Mouse (Mus musculus) hematopoietic stem cell, adult 5-6 weeks (primary cell): ENCODE data around the gene Sars2. TPM values are rescaled to one million over a fixed set of nuclear protein-coding genes. Genes with fewer than 3 reads are reported as not detected.

Experiments
- ATAC-seq, 2 experiments: fragments of 125-278 bp in 1 of 2; replicated peaks in 1 of 2; 2 replicates each; pipeline ENCODE4 v1.8.0; 2016 to 2017; ENCODE audit warnings: inconsistent platforms in 2 of 2, mild to moderate bottlenecking in 2 of 2, moderate number of reproducible peaks in 2 of 2, low read depth in 1 of 2, moderate TSS enrichment in 1 of 2; ENCODE audit not compliant: low FRiP score in 2 of 2, poor library complexity in 2 of 2, severe bottlenecking in 2 of 2, insufficient read depth in 1 of 2, low TSS enrichment in 1 of 2
- total RNA-seq: library from RNA; stranded (forward); fragments of 172-1452, 232-1000 nt; gene quantifications from 2 replicates; pipeline ENCODE4 v1.2.3, GENCODE M21; 2017

Sars2 gene
- total RNA-seq, 1 experiment from 2014 or later = 5.9 TPM

DNA sequence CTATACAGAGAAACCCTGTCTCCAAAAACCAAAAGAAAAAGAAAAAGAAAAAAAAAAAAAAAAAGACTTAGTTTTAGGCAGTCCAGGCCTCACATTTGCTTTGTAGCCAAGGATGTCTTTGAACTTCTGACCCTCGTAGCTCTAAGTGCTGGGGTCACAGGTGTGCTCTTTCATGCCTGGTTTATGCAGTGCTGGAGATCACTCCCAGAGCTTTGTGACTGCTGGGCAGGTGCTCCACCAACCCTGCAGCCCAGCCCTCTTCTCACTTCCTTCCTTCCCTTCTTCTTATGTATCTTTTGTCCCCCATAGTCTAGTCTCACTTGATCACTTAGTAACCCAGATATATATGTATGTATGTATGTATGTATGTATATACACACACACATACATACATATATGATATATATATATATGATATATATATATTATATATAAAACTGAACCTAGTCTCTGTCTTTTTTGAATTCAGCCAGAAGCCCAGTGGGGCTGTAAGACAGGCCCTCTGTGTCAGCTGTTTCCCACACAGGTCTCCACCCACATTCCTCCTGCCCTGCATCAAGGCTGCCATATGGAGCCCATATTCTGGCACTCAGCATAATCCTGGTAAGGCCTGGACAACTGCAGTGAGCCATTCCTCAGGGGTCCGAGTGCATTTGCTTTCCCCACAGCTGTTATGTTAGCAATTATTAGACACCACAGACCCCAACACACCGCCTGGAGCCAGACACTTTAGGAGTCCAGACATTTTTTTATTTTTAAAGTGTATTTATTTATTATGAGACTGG, 20.8 kb upstream of the Sars2 start:
- no peak for ATAC-seq

DNA sequence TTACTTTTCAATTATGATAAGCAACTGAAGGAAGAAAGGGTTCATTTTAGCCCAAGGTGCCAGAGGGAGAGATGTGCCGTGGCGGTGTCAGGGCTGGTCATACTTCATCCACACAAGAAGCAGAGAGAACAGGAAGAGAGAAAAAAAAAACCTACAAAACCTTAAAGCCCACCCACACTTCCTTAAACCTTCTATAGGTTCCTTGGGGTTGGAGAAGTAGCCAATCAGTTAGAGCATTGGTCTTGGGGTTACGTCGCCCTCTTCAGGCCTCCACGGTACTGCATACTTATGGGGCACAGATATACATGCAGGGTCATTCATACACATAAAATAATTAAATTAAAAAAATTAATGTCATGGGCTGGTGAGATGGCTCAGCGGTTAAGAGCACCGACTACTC, 19.7 kb upstream of the Sars2 start:
- ATAC-seq = 0 out of 4 replicates have a peak, but pooled peaks of 1 of the 2 experiments have one; percentile 33

DNA sequence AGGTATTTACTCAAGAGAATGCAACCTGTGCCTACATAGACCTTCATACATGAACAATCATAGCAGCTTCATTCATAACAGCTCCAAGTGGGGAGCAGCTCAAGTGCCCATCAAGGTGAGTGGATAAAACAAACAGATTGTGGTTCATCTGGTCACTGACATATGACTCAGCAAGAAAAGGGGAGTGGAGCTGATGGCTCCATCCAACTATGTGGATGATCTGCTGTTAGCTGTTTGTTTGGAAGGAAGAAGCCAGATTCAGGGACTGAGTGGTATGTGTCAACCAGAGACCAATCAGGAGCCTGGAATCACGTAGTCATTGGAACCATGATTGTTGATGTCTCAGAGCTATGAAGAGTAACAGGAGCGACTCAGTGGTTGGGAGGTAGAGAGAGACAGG, 17.2 kb upstream of the Sars2 start:
- no peak for ATAC-seq

DNA sequence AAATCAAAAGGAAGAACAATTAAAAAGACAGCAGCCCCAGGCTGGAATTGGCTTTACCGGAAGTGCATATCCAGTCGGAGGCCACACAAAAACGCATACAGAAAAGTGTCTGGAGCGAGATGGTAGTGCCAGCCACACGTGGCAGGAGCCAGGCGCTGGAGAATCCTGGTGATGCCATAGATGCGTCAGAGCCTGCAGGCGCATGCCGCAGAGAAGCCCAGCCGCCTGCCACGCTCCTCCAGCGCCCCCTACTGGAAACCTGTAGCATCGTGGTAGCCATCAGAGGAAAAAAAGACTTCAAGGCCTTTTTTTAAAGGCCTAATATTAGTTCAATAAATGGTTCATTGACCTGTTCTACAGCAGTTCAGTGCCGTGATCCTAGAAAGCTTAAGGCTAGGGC, 15.2 kb upstream of the Sars2 start:
- peak; percentile 80 to 89 for ATAC-seq

DNA sequence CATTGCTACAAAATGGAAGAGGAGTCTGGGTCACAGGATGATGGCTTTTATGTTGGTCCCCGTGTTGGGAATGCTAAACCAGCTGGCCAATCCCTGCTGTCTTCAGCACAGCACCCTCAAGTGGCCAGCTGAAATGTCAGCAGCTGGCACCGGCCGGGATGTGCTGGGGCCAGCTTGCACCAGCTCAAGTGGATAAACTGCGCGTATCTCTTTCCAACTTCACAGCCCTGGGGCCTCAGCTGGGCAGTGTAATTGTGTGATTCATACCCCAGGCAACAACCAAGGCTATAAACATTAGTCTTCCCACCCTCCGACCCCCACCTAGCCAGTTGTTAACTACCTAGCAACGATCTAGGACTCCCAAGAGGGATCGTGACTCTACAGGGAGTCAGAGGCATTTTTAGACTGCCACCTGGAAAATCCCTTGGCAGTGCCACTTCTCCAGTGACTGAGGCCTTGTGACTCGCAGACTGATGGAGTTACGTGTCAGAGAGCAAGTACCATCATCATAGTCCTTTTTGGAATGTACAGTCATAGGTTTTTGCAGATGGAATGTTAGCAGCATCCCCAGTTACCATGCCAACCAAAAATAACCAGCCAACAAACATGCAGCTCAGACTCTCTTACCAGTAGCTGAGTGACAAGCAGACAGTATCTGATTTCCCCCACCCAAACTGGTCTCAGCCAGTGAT, 14.0 kb upstream of the Sars2 start:
- ATAC-seq = no peak

DNA sequence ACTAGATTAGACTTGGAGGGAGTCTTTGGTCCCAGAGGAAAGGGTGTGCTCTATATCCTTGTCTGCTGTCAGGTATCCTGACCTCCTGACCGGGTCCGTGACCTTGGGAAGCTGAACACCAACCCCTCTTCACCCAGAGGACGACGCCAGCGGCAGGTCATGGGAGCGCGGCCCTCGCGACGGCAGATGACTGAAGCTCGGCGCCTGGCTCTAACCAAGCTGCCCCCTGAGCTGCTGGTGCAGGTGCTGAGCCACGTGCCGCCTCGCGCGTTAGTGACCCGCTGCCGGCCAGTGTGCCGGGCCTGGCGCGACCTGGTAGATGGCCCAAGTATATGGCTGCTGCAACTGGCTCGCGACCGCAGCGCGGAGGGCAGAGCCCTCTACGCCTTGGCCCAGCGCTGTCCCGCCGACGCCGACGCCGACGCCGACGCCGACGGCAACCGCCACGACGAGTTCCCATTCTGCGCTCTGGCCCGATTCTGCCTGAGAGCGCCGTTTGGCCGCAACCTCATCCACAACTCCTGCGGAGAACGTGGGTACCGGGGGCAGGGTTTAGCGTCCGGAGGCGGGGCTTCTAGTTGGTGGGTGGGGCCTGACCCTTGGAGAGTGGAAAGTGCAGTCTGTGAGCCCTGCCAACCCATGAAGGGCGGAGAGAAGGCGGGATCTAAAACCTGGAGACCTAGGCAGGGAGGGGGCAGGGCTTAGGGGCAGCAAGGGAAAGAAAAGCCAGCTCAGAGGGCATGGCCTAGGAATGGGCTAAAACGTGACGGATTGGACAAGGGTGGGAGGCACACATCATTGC, 9.2 kb upstream of the Sars2 start:
- peak; percentile 94 to 96 for ATAC-seq

DNA sequence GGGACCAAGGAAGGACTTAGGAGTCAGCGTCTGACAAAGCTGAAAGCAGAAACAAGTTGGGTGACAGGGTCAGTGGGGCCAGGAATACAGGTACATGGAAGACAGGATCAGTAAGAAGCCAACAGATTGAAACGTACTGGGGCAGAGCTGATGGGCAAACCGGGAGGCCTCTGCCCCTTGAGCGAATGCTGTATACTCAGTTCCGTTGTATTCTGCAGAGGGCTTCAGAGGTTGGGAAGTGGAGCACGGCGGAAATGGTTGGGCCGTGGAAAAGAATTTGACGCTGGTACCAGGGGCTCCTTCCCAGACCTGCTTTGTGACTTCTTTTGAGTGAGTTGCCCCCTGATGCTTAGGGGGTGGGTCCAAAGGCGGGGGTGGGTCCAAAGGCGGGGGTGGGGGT, 8.6 kb upstream of the Sars2 start:
- ATAC-seq = 0 out of 4 replicates have a peak, but pooled peaks of 1 of the 2 experiments have one; percentile 2

DNA sequence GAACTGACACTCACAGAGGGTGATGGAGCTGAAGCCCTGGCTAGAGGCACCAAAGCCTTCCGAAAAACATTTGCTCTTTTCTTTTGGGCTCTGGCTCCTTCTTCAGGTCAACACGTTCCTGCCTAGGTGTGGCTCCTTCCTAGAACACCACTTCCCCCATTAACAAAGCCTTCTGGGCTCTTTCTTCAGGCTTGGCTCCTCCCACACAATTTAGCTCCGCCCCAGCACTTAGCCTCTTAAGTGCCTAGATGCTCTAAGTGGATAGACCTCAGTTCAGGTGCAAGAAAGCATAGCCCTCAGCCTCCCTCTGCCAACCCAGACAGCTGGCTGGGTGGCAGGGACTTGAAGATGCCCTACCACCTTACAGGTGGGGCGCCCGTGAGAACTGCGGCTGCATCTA, 6.1 kb upstream of the Sars2 start:
- no peak for ATAC-seq

DNA sequence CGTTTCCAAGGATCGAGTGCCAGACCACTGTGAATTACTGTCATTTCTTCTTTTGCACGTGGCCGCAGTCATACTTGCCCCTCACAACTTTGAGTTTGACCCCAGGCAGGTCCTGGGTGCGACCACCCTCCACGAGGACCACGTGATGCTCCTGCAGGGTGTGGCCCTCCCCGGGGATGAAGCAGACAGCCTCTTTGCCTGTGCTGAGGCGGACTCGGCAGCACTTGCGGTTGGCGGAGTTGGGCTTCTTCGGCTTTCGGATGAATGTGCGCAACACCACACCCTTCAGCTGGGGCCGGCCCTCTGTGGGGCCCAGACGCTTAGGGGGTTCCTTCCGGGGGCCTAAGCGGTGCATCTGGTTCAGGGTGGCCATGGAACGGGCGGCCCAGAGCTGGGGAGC, 2.0 kb upstream of the Sars2 start:
- ATAC-seq = no peak

DNA sequence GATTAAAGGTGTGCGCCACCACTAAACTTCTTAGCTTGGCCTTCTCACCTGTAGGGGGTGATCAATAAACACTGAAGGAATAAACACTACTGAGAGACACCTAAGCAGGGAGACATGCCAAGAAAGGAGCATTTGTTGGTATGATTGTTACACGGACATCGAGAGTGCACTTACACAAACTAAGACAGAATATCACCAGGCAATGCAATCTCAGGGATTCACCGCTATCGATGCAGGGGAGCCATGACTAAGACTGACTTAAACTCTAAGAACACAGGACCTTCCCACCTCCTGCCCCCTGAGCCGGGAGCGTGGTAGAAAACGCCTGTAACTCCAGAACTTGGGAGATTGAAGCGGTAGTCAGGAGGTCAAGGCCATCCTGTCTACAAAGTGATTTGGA, 843 bp upstream of the Sars2 start:
- ATAC-seq = no peak

DNA sequence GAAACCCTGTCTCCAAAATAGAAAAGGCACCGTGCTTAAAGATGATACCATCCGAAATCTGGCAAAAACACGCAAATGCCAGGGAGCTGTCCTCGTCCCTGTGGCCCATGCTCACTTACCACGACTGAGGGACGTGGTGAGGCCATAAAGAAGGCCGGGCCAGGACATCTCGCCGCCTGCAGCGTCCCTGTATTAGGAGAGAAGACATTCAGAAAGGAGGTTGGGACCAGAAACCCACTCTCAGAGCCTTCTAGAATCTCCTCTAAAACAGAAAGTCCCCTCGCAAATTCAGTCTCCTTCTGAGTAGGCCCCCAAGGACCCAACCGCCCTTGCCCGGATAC, 454 bp upstream of the Sars2 start:
- peak in 1 of 2 experiments; percentile 6; a peak in 1 of 4 replicates for ATAC-seq

DNA sequence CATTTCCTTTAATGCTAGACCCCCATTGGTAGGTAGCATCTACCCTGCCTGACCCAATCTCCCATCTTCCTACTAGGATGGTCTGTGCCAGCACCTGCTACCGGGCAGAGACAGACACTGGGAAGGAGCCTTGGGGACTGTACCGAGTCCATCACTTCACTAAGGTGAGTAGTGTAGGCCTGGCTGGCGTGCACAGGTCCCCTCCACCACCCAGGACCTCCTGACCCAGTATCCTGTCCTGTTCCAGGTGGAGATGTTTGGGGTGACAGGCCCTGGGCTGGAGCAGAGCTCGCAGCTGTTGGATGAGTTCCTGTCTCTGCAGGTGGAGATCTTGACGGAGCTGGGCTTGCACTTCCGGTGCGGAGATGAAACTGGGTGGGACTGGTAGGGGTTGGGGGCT, 8.1 kb downstream of the Sars2 start:
- no peak for ATAC-seq

DNA sequence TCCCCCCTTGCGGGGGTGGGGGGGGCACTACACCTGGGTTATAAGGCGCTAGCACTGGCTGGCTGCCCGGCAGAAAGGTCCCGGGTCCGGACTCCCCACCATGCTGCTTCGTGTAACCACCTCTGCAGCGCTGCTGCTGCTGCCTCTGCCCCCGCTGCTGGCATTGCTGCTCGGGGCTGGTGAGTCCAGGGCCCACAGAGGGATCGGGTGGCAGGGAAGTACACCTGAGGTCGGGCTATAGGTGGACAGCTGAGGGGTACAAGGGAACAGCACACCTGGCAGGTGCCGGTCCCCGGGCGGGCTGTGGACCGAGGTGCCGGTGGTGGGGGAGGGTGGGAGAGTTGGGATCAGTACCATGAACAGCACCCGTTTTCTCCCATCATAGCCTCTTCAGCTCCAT, 14.3 kb downstream of the Sars2 start, which contains the start of gene Ccer2:
Ccer2 (plus strand) TSS at position 96 of the 400 bp plus-strand sequence.
- no peak for ATAC-seq

DNA sequence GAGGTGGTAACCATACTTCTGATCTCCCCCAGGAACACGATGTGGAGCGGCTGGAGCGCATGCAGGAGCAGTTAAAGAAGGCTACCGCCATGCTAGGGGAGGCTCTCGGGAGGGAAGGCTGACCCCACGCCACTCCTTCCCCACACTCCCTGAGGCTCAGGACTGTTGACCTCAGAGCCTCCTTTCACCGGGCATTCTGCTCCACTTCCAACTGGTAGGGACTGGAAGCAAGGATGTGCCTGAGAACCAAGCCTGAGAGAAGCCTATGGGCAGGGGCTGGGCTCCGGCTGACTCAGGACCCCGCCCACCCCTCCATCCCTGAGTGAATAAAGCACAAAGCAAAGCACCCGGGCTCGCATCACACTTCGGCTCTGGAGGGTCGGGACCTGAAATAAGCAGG, 16.8 kb downstream of the Sars2 start:
- no peak for ATAC-seq

DNA sequence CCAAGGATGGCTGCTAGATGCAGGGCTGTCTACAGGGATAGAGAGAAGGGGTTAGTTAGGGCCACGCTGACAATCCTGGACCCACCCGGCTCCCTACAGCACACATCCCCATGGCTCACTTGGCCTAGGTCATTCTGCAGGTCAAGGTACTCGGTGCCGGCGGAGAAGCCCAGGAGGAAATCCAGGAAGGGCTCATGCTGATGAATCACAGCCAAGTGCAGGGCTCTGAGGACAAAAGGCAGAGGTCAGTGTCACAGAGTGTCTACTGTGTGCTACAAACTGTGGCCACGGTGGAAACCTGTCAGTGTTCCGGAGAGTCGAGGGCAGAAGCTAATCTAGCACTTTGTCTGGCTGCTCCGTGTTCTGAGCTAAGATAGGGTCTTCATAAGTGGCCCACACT, 20.1 kb downstream of the Sars2 start:
- no peak for ATAC-seq

DNA sequence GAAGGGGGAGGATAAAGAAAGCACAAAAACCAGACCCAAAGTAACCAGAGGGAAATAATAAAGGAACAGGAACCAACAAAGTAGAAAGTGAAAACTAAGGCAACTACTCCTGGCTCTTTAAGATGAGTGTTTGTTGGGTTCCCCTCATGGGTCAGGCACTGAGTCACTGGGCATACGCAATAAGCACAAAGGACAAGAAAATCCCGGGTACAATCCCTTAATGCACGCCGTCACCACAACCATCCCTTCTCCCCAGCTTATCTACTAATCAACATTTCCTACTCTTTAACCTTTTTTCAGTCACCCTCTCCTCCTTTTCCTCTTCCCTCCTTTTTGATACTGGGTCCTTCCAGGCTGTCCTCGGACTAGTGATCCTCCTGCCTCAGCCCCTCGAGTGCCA, 23.4 kb downstream of the Sars2 start:
- no peak for ATAC-seq

DNA sequence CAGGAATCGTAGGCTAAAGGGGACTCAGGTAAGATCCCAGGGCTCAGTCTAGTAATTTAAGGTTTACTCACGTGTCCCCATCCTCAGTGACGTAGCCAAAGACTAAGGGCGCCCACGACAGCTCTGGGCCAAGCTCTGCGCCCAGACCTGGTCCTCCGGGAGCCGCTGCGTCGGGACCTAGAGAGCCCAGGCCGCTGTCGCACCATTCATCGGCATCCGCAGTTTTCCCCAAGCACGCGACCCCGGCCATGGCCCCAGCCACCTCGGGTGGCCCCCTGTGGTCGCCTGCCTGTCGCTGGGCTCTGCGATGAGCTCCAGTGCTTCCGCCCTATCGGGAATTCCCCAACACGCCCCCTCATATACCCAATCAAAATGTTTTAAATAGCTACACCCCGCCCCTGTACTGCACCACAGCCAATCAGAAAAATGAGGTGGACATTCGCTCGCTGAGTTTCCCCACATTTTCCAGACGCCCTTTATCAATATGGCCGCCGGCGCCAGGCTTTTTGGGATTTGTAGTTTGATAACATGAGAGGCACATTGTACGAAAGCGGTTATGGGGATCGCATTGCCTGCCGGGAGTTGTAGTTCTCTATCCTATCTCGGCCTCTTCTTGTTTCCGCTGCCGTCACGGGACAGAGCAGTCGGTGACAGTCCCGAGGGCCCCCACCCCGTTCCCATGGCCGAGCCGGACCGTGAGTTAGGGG, 24.5 kb downstream of the Sars2 start, which contains the start of gene Sirt2:
Sirt2 (plus strand) TSS at position 563 of the 707 bp plus-strand sequence.
- ATAC-seq = peak; percentile 94 to 96
